Mouse (Mus musculus) liver, embryonic 14.5 days (tissue): ENCODE data around the gene Vmn1r160.
"Not testable (repeated sequence)": the region's sequence is repeated elsewhere in the genome, so short reads cannot be mapped to it uniquely, and the experiment has no call there.

Source experiments
- CTCF ChIP-seq: IDR thresholded peaks from 2 replicates; pipeline ENCODE4 v1.5.1; 2016; ENCODE audit warnings: antibody characterized with exemption, low read depth, control low read depth
- EP300 ChIP-seq: IDR thresholded peaks from 2 replicates; pipeline ENCODE4 v1.6.1; 2016; ENCODE audit warnings: antibody characterized with exemption, low read depth

GRCm38 (mm10) chr7:22870924-22871323, at the start of gene Vmn1r160:
- not testable (repeated sequence) for TF ChIP-seq EP300, CTCF
